Mouse (Mus musculus) kidney, embryonic 15.5 days (tissue): ENCODE data around the gene Spcs2. TPM values are rescaled to one million over a fixed set of nuclear protein-coding genes. Genes with fewer than 3 reads are reported as not detected.

Source experiments
- ATAC-seq: fragments of 200-750 bp; cut with Nextera tagmentation; replicated peaks from 2 replicates; pipeline ENCODE4 v1.8.0; 2017; ENCODE audit warnings: moderate TSS enrichment; ENCODE audit not compliant: low FRiP score
- H3K27ac ChIP-seq: fragments of 300-500 bp; sonication (generic); 2 replicates; pipeline ENCODE4 v1.5.1; 2015; ENCODE audit warnings: mild to moderate bottlenecking, inconsistent platforms
- H3K27me3 ChIP-seq: fragments of 300-500 bp; sonication (generic); 2 replicates; pipeline ENCODE4 v1.6.1; 2015; ENCODE audit warnings: inconsistent platforms
- H3K36me3 ChIP-seq: fragments of 300-500 bp; sonication (generic); 2 replicates; pipeline ENCODE4 v1.6.1; 2015; ENCODE audit warnings: inconsistent platforms
- H3K4me1 ChIP-seq: fragments of 300-500 bp; sonication (generic); 2 replicates; pipeline ENCODE4 v1.6.1; 2015; ENCODE audit warnings: inconsistent platforms
- H3K4me2 ChIP-seq: fragments of 300-500 bp; sonication (generic); 2 replicates; pipeline ENCODE4 v1.6.1; 2015; ENCODE audit warnings: moderate library complexity, mild to moderate bottlenecking, inconsistent platforms
- H3K4me3 ChIP-seq: fragments of 300-500 bp; sonication (generic); replicated peaks from 2 replicates; pipeline ENCODE4 v1.5.1; 2015; ENCODE audit warnings: mild to moderate bottlenecking, inconsistent platforms
- H3K9ac ChIP-seq: fragments of 300-500 bp; sonication (generic); 2 replicates; pipeline ENCODE4 v1.6.1; 2015; ENCODE audit warnings: mild to moderate bottlenecking, inconsistent platforms
- H3K9me3 ChIP-seq: fragments of 300-500 bp; sonication (generic); replicated peaks from 2 replicates; pipeline ENCODE4 v1.6.1; 2016; ENCODE audit warnings: inconsistent platforms
- WGBS: fragments of 180-500 bp; shearing (Covaris S2); methylation state at CpG from one replicate; pipeline ENCODE4 v1.1.7; 2015; ENCODE audit warnings: mixed read lengths; 5-methylcytosine and 5-hydroxymethylcytosine counted together
- polyA plus RNA-seq: library from polyadenylated mRNA; unstranded; fragments of >200 nt; fragmentation: Nextera tagmentation; extraction: Ambion mirVana; gene quantifications from 2 replicates; pipeline ENCODE4 v1.2.1, GENCODE M21; 2015

The Spcs2 gene
- polyA plus RNA-seq: 384 and 410 TPM in 2 replicates

DNA sequence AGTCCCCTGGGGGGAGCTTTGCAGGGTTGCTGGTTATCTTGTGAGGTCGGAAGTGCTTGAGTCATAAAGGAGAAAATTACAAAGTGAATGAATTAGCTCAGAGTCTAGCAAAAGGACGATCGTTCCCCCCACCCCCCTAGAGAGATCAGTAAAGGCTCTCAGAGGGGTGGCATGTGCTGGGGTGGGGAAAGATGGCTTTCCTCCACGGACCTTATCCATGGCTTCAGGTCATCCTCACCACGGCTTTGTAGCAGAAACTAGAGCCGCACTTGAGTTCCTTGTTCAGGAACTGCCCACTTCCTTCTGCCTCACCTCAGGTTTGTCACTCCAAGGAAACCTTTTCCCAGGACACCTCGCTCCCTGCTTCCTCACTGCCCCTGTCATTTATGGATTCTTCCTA, at the start of gene Spcs2:
Gene Spcs2 (minus strand): TSS at position 101 of the 400 bp plus-strand sequence.
- no peak for ATAC-seq
- no peaks in the 10 kb centered on the region for H3K27me3 ChIP-seq
- H3K4me1 ChIP-seq: no peaks in the 10 kb centered on the region
- no peak within 1 kb of the TSS for H3K9ac ChIP-seq
- H3K36me3 ChIP-seq: no peaks in the 10 kb centered on the region
- 35% methylated on average over 7 of the region's 7 CpGs for WGBS
- H3K4me2 ChIP-seq: no peak within 1 kb of the TSS
- no peak within 1 kb of the TSS for H3K27ac ChIP-seq
- H3K9me3 ChIP-seq: no peaks in the 10 kb centered on the region
- no peak within 1 kb of the TSS for H3K4me3 ChIP-seq

DNA sequence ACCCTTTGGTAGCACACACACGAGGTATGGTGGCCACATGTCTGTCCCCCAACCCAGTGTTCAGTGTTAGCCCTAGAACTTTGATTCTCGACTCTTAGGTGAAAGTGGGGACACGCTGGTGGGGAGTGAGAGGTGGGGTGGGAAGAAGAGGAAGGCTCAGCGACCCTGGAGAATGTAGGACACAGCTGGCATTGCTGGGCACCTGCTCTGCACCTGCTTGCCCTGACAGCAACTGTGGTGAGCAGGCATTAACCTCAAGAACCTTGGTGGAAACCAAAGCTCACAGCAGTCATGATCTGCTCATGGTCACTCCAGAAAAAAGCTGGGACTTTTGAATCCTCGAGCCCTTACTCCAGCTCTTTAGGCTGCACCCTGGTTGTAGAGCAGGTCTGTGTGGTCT, 47.8 kb upstream of the Spcs2 start:
- H3K4me2 ChIP-seq: no peak overlapping the region
- H3K36me3 ChIP-seq: no peaks in the 10 kb centered on the region
- ATAC-seq: no peak
- no peak overlapping the region for H3K9ac ChIP-seq
- H3K9me3 ChIP-seq: no peaks in the 10 kb centered on the region
- H3K4me3 ChIP-seq: no peak overlapping the region
- WGBS: 75% methylated on average over 5 of the region's 5 CpGs
- no peak overlapping the region for H3K27ac ChIP-seq
- H3K27me3 ChIP-seq: peaks cover 3% of the 10 kb centered on the region
- H3K4me1 ChIP-seq: no peaks in the 10 kb centered on the region

- Histone ChIP-seq H3K9ac (no peak overlapping the region), H3K27me3 (no peaks in the 10 kb centered on the region), H3K9me3 (no peaks in the 10 kb centered on the region), H3K4me2 (no peak overlapping the region), H3K27ac (no peak overlapping the region), H3K4me3 (no peak overlapping the region), H3K4me1 (no peaks in the 10 kb centered on the region), H3K36me3 (no peaks in the 10 kb centered on the region)
- no peak for ATAC-seq
- WGBS: 76% methylated on average over 3 of the region's 3 CpGs
Observed at GRCm38 (mm10) chr7:99907463-99907862, 44.2 kb upstream of the Spcs2 start.

DNA sequence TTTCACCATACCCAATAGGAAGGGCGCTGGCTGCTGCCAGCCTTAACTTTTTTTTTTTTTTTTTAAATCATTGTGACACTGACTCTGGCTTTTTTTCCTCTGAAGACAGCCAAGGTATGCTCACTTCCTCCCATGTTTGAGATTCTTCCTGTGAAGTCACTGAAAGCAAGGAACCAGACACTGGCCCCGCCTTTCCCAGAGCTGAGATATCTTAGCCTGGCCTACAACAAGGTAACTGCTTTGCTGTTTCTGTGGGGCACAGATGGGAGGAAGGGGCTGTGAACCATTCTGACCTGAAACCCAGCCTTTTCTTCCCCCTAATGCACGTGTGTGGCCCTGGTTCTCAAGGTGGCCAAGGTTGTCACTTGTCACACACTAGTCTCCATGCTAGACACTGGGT, 43.1 kb upstream of the Spcs2 start:
- Histone ChIP-seq H3K9ac (no peak overlapping the region), H3K27me3 (no peaks in the 10 kb centered on the region), H3K27ac (no peak overlapping the region), H3K4me2 (no peak overlapping the region), H3K4me1 (no peaks in the 10 kb centered on the region), H3K36me3 (no peaks in the 10 kb centered on the region), H3K4me3 (no peak overlapping the region), H3K9me3 (no peaks in the 10 kb centered on the region)
- no peak for ATAC-seq
- 74% methylated on average over 3 of the region's 3 CpGs for WGBS

DNA sequence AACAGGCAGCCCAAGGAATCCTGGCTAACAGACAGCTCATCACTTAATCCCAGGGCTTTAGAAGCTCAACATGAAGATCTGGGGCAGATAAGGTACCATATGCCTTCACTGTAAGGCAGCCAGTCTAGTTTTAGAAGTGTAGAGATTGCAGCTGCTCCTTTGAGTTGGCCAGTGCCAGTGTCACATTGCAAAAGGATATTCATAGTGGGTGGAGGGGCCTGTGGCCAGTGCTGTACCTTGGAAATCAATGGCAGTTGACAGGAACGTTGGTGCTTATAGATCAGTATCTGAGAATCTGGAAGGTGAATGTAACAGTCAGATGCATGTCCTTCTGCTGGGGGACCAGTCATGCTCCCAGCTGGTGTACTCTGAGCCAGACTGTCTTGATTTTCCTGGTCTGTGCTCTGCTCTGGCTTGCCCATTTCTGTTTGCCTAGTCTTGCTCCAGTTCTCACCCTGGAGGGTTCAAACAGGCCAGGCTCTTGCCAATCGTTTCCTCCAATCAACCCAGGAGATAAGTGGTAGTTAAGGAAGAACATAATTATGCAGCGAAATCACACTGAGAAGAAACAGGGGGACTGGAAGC, 41.3 kb upstream of the Spcs2 start:
- no peak overlapping the region for H3K27ac ChIP-seq

DNA sequence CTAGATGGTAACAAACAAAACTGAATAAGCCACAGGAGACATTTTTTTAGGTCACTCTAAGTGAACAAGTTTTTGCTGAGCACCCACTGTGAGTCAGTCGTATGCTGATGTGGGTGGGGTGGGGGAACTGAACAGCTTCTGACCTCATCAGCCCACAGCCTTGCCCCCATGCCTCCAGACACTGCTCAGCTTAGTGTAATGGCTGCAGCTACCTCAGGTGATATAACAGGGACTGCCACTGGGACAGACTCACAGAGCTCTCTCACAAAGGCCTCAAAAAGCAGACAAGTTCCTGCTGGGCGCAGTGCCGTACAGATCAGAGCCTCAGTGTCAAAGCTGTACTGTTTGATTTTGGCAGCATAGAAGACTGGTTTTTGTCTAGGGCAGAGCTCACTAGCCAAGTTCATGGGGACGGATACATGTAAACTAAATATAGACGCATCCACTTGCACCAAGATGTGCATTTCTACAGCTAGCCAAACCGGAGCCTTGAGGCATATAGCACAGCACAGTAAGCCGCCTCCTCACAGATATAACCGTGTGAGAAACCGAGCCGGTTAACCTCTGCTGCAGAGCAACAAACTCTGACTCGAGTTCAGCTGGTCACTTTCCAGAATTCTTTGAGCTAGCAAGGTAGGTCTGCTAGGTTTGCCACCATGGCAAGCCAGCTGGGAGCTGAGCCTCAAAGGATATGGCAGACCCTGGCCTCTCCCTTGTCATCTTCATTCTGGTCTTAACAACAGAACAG, 39.8 kb upstream of the Spcs2 start:
- Histone ChIP-seq H3K4me2 (no peak overlapping the region), H3K9ac (no peak overlapping the region), H3K27ac (no peak overlapping the region), H3K4me3 (no peak overlapping the region), H3K36me3 (no peaks in the 10 kb centered on the region), H3K27me3 (no peaks in the 10 kb centered on the region), H3K9me3 (no peaks in the 10 kb centered on the region), H3K4me1 (no peaks in the 10 kb centered on the region)
- 81% methylated on average over 11 of the region's 11 CpGs for WGBS
- no peak for ATAC-seq

More for the DNA sequence above, 41.3 kb upstream of the Spcs2 start:
- H3K4me1 ChIP-seq: no peaks in the 10 kb centered on the region
- WGBS: 46% methylated on average over 3 of the region's 3 CpGs
- no peak overlapping the region for H3K4me2 ChIP-seq
- H3K4me3 ChIP-seq: no peak overlapping the region
- H3K27me3 ChIP-seq: no peaks in the 10 kb centered on the region
- H3K9ac ChIP-seq: no peak overlapping the region
- no peaks in the 10 kb centered on the region for H3K9me3 ChIP-seq
- no peak for ATAC-seq
- no peaks in the 10 kb centered on the region for H3K36me3 ChIP-seq

DNA sequence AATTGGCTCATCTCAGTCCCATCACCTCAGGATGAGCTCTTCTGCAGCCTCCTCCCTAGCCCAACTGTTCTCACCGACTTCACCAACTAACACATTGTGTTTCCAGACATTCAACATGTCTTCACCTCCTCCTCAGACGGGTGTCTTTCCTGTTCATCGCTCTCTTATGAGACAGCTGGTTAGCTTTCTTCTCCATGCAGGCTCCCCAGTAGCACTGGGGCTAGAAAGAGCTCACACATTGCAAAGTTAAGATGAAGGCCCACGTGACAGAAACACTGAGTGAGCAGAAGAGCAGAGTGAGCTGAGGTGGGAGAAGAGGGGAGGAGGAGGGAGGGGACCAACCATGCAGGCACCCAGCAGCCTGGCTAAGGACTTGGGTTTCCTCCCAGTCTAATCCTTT, 38.9 kb upstream of the Spcs2 start:
- no peak overlapping the region for H3K4me2 ChIP-seq
- H3K4me3 ChIP-seq: no peak overlapping the region
- H3K4me1 ChIP-seq: no peaks in the 10 kb centered on the region
- H3K27me3 ChIP-seq: no peaks in the 10 kb centered on the region
- H3K9ac ChIP-seq: no peak overlapping the region
- WGBS: 59% methylated on average over 4 of the region's 4 CpGs
- no peaks in the 10 kb centered on the region for H3K9me3 ChIP-seq
- ATAC-seq: no peak
- H3K36me3 ChIP-seq: no peaks in the 10 kb centered on the region
- no peak overlapping the region for H3K27ac ChIP-seq

- Histone ChIP-seq H3K27me3 (no peaks in the 10 kb centered on the region), H3K4me1 (no peaks in the 10 kb centered on the region), H3K4me2 (no peak overlapping the region), H3K27ac (no peak overlapping the region), H3K36me3 (no peaks in the 10 kb centered on the region), H3K9ac (no peak overlapping the region), H3K4me3 (no peak overlapping the region), H3K9me3 (no peaks in the 10 kb centered on the region)
- no peak for ATAC-seq
- 88% methylated on average over 4 of the region's 4 CpGs for WGBS
Observed at GRCm38 (mm10) chr7:99896905-99897304, 33.6 kb upstream of the Spcs2 start.

- Histone ChIP-seq H3K27ac (no peak overlapping the region), H3K36me3 (no peaks in the 10 kb centered on the region), H3K4me2 (no peak overlapping the region), H3K27me3 (no peaks in the 10 kb centered on the region), H3K9ac (no peak overlapping the region), H3K4me1 (0 out of 2 replicates have a peak, but pooled peaks cover 1% of the 10 kb centered on the region), H3K4me3 (no peak overlapping the region), H3K9me3 (no peaks in the 10 kb centered on the region)
- ATAC-seq: no peak
- WGBS: 80% methylated on average over 6 of the region's 6 CpGs
Observed at GRCm38 (mm10) chr7:99894478-99894877, 31.2 kb upstream of the Spcs2 start.

- whole genome bisulfite sequencing: 84% methylated on average over 3 of the region's 3 CpGs
- Histone ChIP-seq H3K27me3 (no peaks in the 10 kb centered on the region), H3K4me1 (0 out of 2 replicates have a peak, but pooled peaks cover 3% of the 10 kb centered on the region), H3K9me3 (no peaks in the 10 kb centered on the region), H3K9ac (no peak overlapping the region), H3K27ac (no peak overlapping the region), H3K4me2 (no peak overlapping the region), H3K36me3 (no peaks in the 10 kb centered on the region), H3K4me3 (no peak overlapping the region)
- no peak for ATAC-seq
Observed at GRCm38 (mm10) chr7:99893967-99894366, 30.7 kb upstream of the Spcs2 start.

GRCm38 (mm10) chr7:99892351-99892750, 29.1 kb upstream of the Spcs2 start:
- no peaks in the 10 kb centered on the region for H3K27me3 ChIP-seq
- H3K9me3 ChIP-seq: no peaks in the 10 kb centered on the region
- H3K9ac ChIP-seq: no peak overlapping the region
- 0 out of 2 replicates have a peak, but pooled peaks cover 3% of the 10 kb centered on the region for H3K4me1 ChIP-seq
- H3K4me2 ChIP-seq: no peak overlapping the region
- 74% methylated on average over 2 of the region's 2 CpGs for WGBS
- no peak overlapping the region for H3K27ac ChIP-seq
- H3K36me3 ChIP-seq: no peaks in the 10 kb centered on the region
- no peak overlapping the region for H3K4me3 ChIP-seq
- no peak for ATAC-seq

DNA sequence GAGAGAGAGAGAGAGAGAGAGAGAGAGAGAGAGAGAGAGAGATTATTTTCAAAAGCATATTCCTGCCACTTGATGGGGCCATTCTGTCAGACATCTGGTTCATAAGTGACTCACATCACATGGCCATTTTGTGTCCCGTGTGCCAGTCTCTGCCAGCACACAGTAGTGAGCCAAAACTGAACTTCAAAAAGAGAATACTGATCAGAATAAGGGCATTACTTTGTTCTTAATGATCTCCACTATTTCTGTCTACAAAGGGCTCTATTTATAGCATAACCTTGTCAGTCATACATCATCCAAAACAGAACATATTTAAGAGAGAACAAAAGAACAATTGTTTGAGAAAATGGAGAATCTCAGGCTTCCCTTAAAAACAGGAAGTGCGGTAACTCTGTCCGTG, 28.2 kb upstream of the Spcs2 start:
- 70% methylated on average over 3 of the region's 3 CpGs for WGBS
- Histone ChIP-seq H3K27me3 (no peaks in the 10 kb centered on the region), H3K4me3 (no peak overlapping the region), H3K9ac (no peak overlapping the region), H3K4me2 (no peak overlapping the region), H3K9me3 (no peaks in the 10 kb centered on the region), H3K36me3 (no peaks in the 10 kb centered on the region), H3K4me1 (0 out of 2 replicates have a peak, but pooled peaks cover 3% of the 10 kb centered on the region), H3K27ac (no peak overlapping the region)
- no peak for ATAC-seq
